Mouse (Mus musculus): ENCODE measurements around the gene Ubp1.

Gene Ubp1

DNA sequence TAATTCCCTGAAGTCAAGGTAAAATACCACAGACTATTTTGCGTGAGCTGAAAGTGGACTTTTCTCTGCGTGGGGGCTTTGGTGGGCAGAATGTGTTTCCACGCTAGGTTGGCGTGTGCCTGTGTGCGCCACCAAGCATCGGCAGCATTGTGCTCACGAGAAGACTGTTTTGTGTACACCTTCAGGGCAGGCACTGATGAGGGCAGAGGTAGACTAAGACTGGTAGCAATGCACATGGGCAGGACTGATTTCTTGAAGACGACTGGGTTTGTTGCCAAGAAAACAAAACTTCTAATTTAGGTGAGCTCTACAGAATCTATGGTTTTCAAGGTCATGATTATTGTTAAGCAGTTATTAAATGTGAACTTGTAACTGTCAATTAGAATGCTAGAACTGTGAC, 38.7 kb downstream of the Ubp1 start:
- WGBS, result 88% methylated on average over 8 of the region's 8 CpGs

DNA sequence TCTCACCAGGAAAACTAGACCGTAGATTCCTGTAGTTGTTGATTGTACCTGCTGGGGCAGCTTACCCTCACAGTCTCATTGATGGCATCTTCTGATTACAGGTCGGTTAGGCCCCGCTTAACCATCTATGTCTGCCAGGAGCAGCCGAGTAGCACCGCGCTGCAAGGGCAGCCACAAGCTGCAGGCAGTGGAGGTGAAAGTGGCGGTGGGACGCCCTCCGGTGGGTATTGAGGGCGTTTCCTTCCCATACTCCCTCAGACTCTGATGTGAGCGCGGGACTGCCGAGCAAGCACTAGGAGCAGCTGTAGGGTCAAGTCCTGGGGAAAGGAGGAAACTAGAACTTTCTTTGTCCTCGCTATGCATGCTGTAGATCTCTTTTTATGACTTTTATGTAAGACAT, 39.3 kb downstream of the Ubp1 start:
- 84% methylated on average over 14 of the region's 14 CpGs for WGBS

DNA sequence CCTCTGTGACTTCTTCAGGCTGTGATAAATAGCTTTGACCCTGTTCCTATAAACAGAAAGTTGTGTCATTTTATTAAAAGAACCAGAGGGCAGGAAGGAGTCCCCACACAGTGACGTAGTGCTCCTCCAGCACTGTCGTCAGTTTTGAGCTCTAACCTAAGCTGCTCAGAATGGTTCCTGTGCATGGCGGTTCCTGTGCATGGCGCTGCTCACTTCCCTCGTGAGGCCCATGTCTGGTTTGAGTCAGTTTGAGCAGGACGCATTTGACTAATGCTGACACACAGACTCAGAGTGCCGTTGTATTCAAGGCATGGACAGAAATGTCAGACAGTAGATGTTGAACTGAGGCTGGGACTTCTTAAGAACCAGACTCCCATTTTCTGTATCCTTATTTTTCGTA, 40.9 kb downstream of the Ubp1 start:
- WGBS, result 65% methylated on average over 8 of the region's 8 CpGs

DNA sequence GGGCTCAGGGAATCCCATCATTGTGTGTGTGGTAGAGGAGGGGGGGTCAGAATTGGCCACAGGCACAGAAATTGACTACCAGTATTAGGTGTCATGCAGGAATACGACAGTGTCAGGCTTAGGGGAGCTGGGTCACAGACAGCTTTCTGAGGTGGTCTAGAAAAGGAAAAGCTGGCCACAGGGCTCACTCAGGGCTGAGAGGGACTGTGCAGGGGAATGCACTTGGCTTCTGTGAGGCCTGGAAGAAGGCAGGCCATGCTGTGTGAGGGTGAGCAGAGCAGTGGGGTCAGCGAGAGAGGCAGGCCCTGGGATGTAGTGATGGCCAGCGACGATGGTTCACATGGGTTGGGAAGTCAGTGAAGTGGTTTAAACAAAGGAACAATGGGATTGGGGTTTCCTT, 43.1 kb downstream of the Ubp1 start:
- 80% methylated on average over 4 of the region's 4 CpGs for WGBS

DNA sequence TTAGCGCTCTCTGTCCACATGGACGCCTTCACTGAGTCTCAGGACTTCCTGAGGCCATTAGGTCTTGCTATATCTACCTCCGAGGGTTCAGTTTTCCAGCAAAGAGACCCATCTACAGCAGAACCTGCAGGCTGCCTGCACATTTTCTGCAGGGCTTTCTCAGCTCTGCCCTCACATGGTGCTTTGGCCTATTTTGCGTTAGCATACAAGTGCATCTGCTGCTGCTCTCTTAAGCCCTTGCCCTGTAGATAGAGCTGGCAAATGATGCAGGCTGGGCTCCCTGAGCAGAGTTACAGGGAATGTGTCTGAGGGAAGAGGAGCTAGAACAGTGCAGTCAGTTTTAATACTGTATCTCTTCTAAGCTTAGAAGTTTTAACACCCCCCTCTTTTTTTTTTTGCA, 44.2 kb downstream of the Ubp1 start:
- WGBS, result 71% methylated on average over 4 of the region's 4 CpGs

DNA sequence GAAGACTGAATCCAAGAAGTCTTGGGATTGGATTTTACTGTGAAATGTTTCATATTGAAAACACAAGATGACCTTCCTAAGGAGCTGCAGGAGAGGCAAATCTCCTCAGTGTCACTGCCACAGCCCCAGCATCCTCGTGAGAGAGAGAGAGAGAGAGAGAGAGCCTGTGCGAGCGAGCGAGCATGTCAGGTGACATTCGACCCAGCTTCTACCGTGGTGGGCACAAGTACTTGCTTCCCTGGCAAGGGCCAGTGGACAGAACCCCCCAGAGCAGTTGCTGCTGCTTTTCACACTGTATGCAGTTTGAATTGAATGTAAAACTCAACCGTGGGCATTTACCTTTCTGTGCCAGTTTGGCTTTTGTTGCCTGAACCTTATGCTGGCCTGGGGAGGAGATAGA, 44.7 kb downstream of the Ubp1 start:
- WGBS, result 60% methylated on average over 7 of the region's 7 CpGs

DNA sequence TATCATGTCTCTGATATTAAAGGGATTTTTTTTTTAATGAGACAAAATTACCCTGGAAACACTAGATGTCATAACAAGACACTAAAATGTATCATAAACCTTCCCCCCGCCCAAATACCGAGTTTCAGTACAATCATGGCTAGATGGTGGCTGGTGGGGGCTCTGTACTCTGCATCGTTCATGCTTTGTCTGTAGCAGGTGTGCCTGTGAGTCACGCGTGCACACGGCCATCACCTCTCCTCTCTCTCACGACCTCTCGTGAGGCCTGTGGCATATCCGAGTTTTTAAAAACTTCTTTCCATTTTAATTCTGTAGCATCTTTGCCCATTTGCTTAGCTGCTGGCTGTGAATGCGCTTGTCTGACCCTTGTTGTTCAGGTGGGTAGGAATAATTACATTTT, 45.5 kb downstream of the Ubp1 start:
- WGBS, result 81% methylated on average over 10 of the region's 10 CpGs

DNA sequence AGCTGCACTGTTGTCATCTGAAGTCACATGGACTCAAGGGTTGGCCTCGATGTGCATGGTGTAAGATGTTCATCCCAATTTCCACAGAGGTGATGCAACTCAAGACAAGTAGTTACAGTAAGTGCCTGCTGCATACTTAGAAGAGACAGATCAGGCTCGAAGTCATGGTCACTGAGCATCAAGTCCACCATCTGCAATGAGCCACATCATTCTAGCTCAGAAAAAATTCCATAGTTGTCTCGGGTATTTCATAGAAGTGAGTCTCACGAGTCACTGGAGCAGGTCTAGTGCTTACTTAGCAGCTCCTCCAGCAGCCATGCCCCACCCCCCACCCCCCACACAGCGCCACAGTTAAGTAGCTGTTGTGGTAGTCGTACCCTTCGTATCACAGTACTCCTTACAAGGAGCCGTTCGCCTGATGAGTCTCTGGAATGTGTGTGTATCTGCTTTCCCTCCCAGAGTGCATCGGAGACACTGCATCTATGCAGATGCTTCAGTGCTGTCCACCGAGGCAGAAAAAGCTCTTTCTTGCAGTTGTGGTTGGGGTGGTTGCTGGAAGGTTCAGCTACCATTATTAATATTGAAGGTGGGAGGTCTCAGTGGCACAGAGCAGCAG, 46.6 kb downstream of the Ubp1 start:
- 57% methylated on average over 11 of the region's 11 CpGs for WGBS

DNA sequence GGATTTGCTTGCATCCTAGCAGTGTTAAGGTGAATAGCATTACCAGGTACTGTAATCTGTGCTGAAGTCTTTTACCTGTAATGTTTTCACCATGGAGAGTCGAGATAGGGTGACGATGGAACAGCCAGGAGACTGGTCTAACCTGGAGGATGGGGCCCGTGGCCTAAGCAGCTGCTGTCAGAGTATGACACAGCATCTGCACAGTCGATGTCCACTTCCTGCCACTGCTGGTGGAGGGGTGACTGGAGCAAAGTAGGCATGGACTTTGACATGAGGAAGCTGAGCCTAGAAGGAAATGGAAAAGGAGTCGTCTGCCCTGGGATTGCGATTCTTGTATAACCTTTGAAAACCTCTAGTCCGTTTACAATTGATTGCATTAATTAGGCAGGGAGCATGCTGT, 47.9 kb downstream of the Ubp1 start:
- 70% methylated on average over 7 of the region's 7 CpGs for WGBS

DNA sequence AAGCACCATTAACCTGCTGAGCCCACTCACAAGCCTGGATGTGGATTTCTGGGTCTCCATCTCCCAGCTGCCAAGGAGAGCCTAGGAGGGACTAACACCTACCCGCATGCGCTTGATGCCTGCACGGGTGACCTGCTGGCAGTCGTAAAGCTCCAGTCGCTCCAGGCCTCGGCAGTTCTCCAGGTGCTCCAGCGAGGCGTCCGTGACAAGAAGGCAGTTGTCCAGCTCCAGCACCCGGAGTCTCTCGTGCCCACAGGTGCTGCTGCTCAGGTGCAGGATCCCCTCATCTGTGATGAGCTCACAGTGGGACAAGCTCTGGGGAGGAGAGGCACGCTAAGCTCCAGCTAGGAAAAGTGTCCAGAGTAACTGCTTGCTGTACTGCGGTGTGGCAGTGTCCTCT, 48.6 kb downstream of the Ubp1 start:
- 83% methylated on average over 13 of the region's 13 CpGs for WGBS

DNA sequence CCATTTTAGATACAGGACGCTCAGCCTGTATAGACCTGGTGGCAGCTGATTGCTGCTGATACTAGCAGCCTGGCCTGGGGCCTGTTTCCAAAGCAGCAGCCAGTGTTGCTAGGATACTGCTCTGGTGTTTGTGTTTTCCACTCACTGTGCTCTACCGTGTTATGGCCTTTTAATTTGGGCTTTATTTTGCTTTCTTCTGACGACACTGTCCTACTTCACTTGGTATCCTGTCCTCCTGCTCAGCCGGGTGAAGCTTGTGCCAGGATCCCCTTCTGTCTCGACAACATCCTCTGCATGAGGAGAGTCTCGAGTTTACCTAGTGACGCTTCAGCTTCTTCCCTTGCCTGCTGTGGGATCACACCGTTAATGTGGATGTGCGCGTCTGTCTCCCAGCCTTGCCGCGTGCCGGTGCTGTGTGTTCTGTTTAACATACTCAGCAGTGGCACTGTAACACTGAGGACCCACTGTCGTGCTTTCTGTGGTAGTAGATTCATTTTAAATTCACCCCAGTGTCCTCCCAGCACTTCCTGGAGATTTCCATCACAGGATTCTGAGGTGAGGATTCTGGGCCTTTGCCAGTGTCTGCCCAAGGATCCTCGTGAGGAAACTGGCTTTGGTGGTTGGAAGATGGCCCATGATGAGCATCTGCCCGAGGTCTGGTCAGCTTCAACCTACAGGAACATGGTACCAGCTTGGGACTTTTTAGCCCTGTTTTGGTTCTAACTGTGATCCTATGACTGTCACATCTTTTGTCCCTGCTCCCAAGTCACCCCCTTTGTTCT, 50.6 kb downstream of the Ubp1 start:
- WGBS, result 11% methylated on average over 16 of the region's 16 CpGs

DNA sequence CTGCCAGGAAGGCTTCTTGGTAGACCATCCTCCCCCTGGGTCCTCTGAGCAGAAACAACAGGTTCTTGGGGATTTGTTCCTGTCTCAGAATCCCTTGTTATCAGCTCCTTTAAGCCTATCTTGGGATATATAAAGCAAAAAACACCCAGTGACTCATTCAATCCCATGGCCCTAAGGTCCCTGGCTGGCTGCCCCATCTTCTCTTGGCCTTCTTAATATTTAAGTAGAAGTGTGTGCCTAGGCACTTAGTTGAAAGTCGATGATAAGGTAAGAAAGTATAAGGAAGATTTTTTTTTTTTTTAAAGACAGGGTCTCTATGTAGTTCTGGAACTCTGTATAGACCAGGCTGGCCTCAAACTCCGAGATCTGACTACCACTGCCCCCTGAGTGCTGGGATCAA, 51.7 kb downstream of the Ubp1 start:
- 87% methylated on average over 2 of the region's 2 CpGs for WGBS

DNA sequence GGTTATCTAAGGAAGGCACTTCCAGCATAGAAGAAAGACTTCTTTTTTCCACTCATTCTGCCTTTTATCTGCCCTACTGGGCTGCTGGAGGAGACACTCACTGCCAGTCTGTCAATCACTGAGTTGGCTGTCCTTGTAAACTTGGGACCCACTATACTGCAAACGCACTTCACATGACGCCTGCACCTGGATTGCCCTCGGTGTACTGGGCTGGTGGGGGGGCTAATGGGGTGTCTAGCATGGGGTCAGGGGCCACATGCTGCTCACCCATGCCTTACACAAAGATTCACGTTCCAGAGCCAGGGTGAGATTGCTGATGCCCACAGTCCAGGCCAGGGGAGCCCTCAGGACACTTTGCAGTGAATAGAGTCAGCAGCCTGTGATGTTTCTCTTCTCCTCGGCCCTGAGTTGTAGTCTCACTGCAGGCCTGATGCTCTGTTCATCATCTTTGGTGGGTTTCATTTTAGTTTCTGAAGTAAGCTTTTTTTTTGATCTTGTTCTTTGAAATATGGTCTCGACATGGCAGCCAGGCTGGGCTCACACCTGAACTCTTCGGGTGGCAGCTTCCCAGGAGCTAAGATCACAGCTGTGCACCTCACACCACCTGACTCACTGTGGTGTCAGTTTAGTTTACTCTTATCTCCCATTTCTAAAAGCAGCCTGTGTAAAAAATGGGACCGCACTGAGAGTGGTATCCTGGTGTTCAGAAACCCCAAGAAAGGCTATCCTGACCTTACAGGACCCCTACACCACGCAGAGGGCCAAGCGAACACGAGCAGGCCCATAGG, 52.3 kb downstream of the Ubp1 start:
- 79% methylated on average over 11 of the region's 11 CpGs for WGBS

DNA sequence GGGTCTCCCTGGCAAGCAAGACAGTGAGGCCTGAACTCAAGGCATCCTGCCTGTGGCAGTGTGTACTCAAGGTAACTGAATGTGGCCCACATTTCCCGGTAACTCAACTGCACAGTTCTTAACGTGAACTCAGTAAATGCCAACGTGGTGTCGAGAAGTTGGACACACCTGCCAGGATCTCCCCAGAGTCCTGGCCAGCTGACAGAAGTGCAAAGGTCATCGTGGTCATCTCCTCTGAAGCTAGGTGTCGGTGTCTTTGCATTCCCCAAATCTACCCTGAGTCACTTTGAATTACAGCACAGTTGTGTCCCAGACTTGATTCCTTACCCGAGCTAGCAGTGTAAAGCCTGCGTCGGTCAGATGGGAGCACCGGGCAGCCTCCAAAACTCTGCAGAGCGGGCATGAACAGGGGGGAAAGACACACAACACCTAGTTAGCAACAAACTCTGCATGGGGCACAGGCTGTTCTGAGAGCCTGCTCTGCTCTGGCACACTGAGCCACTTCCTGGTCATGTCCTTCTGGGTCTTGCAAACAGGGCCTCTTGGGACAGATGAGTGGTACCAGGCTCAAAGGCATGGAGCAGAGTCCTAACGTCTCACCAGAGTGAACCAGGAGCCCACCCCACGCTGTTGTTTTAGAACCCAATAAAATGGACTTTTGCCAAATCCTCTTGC, 54.3 kb downstream of the Ubp1 start:
- WGBS, result 83% methylated on average over 13 of the region's 13 CpGs

DNA sequence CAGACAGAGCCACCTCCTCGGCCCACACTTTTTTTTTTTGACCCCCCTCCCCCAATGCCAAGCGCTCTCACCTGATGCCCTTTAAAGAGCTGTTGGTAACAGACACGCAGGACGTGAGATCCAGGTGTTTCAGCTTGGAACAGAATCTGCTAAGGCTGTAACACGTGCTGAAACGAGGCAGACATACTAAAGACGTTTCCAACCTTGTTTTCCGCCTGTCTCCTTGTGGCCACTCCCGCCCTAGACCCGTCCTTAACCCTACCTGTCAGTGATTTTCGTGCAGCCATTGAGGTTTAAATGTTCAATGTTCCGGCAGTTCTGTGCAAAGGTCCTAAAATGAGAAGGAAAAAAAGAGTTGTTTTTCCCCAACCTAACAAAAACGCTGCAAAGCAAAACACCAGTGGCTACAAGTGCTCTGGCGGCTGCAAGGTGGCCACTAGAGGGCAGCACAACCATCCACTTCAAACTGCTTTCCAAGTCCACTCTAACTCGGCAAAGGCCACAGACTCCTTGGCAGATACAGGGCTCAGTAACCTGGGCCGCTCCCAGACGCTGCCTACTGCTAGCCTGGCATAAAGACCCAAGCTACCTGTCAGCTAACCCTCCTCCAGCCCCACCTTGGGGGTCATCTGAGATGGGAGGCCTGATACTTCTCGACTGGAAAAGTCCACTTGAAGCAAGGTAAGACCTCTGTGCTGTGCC, 60.0 kb downstream of the Ubp1 start:
- WGBS, result 30% methylated on average over 18 of the region's 18 CpGs

DNA sequence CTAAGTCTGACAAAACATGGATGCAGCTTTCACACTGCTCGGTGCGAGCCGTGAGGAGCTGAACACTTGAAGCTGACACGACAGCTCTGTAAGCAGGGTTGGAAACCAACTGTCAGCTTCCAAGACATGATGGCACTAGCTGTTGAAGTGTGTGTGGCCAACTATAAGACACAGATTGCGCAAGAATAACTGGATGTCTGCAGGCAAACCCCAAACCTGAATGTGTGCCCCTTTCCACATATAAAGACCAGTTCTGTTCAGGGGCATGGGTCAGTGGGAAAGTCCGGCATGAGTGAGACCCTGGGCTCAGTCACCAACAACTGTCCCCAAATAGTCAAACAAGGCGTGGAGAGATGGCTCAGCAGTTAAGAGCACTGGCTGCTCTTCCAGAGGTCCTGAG, 62.1 kb downstream of the Ubp1 start:
- WGBS, result 88% methylated on average over 7 of the region's 7 CpGs

DNA sequence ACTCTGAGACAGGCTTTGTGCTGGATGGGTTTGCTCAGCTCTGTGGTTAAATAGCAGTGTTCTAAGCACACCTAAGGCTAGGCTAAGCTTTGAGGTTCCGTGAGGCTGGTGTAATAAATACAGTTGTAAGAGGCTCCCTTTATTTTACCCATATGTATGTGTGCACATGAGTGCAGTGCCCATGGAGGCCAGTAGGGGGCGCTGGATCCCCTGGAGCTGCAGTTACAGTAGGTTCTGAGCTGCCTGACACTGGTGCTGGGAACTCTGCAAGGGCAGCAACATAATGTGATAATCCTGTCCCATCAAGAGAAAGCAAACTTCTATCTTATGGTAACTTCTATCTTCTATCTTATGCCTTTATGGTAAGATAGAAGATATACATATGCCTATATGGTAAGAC, 67.6 kb downstream of the Ubp1 start:
- 71% methylated on average over 2 of the region's 2 CpGs for WGBS

DNA sequence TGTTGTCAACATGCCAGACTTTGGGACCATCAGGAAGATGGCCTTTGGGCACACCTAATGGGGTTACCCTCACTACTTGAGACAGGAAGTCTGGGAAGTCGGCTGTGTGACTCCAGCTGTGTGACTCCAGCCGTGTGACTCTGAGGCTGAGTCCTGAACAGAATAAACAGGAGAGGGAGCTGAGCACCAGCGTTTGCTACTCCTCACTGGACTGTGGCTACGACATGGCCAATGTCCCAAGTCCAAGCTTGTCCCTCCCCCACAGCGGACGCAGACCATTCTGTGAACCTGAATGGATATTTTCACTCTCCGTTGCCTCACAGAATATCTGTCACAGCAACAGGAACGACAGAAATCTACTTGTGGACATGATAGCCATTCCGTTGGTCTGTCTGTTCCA, 76.1 kb downstream of the Ubp1 start:
- whole genome bisulfite sequencing, result 70% methylated on average over 9 of the region's 9 CpGs

DNA sequence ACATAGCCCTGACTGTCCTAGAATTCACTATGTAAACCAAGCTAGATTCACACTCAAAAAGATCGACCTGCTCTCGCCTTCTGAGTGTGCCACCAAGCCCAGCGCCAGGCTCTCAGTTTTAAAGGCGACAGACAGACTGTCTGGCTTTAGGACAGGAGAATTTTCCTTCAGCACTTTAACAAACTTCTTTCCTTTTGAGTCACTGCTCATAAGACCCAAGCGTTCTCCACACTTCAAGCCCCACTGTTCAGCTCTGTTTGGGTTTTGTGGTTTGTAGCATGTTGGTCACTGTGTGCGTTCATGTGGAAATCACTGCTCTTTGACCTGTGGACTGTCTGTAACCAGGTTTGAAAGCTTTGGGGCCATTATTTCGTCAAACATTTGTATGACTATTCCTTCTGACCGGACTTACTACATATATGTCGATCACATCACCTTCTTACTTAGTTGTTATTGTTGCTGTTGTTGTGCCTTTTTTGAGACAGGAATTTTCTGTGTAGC, 77.2 kb downstream of the Ubp1 start:
- 92% methylated on average over 9 of the region's 9 CpGs for WGBS

DNA sequence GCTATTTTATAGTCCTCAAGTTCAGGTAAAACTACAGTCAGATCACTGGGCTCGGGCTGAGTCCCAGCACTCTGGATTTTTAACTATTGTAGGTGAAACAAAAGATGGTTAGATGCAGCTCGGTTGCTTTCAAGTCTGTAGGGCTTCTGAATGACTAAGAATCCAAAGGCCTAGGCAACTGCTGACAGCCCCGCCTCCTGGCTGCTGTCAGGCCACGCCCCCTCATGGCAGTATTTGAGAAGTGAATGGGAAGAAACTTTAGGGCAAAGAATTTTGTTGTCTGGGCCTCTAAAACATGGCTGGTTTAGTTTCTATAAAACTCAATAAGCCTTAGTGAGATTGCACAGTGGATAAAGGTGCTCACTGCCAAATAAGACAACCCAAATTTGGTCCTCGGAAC, 78.8 kb downstream of the Ubp1 start:
- WGBS, result 54% methylated on average over 5 of the region's 5 CpGs

DNA sequence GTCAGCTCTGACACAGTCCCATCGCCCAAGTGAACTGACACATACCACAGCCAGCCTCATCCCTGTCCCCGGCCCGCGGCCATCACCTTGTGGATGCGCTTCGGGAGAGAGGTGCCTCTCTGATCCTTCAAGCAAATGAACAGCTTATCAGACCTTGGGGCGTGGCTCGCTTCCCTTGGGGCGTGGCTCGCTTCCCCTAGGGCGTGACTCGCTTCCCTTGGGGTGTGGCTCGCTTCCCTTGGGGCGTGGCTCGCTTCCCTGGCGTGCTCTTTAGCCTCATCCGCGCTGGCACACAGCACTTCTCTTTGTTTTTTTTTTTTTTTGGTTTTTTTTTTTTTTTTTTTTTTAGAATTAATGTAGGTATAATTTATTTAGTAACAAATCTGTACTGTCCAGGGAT, 80.5 kb downstream of the Ubp1 start:
- WGBS, result 81% methylated on average over 18 of the region's 18 CpGs

DNA sequence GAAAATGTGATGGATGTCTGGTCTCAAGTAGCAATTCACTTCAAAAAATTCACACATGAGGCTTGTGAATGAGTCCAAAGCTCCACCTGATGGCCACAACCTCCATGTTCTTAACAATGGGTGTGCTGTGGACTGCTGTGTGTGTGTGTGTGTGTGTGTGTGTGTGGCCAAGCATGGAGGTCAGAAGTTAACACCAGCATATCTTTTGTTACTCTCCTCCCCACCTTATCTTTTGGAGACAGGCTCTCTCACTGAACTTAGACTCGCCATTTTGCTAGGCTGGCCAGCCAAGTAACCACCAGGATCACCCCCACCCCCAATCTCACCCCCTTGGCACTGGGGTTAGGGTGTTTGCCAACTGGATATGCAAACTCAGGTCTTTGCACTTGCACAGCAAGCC, 83.3 kb downstream of the Ubp1 start:
- WGBS, result 94% methylated on average over 1 of the region's 1 CpGs
